Mouse (Mus musculus): ENCODE results near the gene Katnb1. TPM values are rescaled to one million over a fixed set of nuclear protein-coding genes. Genes with fewer than 3 reads are reported as not detected.

Katnb1 gene
- total RNA-seq, 2 experiments from 2014 or later = 6.4 to 7.6 TPM

DNA sequence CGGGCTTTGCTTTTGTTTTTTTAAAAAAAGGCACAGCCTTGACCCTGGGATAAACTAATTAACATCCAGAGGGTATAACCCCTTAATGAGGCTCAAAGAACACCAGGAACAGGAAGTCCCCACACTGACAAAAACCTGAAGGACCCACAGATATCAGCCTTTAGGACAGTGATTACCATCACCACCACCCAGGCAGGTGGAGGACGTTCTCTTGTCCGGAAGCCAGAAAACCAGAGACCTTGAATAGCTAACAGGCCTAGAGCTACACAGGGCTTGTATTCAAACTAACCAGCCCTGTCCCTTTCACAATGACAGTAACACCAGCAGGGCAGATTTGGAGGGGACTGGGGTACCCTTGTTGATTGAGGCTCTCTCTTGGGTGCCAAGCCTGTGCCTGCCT is 55.2 kb downstream of the Katnb1 start:
- no peak for DNase-seq
- no peak for TF ChIP-seq CTCF (IDR thresholded peaks at IDR 0.05)
- no peak overlapping the region for H3K4me3 ChIP-seq
- no peak overlapping the region for H3K27ac ChIP-seq
- intact Hi-C loops (cut with DNase I) = loop anchor here (10.0 kb wide), 1 partner anchor 69 kb away; the partner anchor contains the start of gene Kifc3

GRCm38 (mm10) chr8:95137201-95137600 is 56.2 kb downstream of the Katnb1 start:
- DNase-seq = no peak
- Histone ChIP-seq H3K4me3 (peak overlapping the region; percentile 63), H3K27ac (peak overlapping the region; percentile 92)
- intact Hi-C loops (cut with DNase I) = loop anchor here (10.0 kb wide), 1 partner anchor 68 kb away; the partner anchor contains the start of gene Kifc3
- no peak for TF ChIP-seq CTCF (IDR thresholded peaks at IDR 0.05)

- intact Hi-C loops (cut with DNase I) = loop anchor here (10.0 kb wide), 1 partner anchor 67 kb away; the partner anchor contains the start of gene Kifc3
These were observed 56.7 kb downstream of the Katnb1 start for GRCm38 (mm10) chr8:95137641-95138098.

GRCm38 (mm10) chr8:95138341-95139050 is 57.5 kb downstream of the Katnb1 start:
- peak overlapping the region; percentile 63 for H3K4me3 ChIP-seq
- TF ChIP-seq CTCF (IDR thresholded peaks at IDR 0.05) = no peak
- DNase-seq = peak; percentile 42
- peak overlapping the region; percentile 92 for H3K27ac ChIP-seq
- intact Hi-C loops (cut with DNase I) = loop anchor here (10.0 kb wide), 1 partner anchor 66 kb away; the partner anchor contains the start of gene Kifc3

More at GRCm38 (mm10) chr8:95137641-95138098, 56.7 kb downstream of the Katnb1 start:
- no peak for TF ChIP-seq CTCF (IDR thresholded peaks at IDR 0.05)
- H3K27ac ChIP-seq = peak overlapping the region; percentile 92
- H3K4me3 ChIP-seq = peak overlapping the region; percentile 63
- DNase-seq = peak; percentile 73

DNA sequence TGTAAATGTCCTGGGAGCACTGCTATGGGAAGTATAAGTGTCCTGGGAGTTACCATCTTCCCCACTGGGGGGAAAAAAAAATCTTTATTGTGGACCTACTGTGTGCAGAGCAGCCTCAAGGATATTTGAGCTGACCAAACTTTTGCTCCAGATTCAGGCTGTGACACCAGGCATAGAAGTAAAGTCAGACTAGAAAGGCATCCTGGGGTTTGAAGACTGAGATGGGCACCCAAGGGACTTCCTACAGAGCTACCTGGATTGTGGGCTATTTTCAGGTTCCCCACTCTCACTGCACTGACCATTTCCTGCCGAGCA is 58.0 kb downstream of the Katnb1 start:
- Histone ChIP-seq H3K27ac (peak overlapping the region; percentile 92; the same call in 1 of the 2 replicates), H3K4me3 (no peak overlapping the region)
- no peak for TF ChIP-seq CTCF (IDR thresholded peaks at IDR 0.05)
- no peak for DNase-seq
- intact Hi-C loops (cut with DNase I) = loop anchor here (10.0 kb wide), 1 partner anchor 66 kb away; the partner anchor contains the start of gene Kifc3

GRCm38 (mm10) chr8:95140555-95140954 is 59.6 kb downstream of the Katnb1 start:
- no peak for TF ChIP-seq CTCF (IDR thresholded peaks at IDR 0.05)
- DNase-seq = peak; percentile 33
- intact Hi-C loops (cut with DNase I) = no loop called here
- Histone ChIP-seq H3K27ac (peak overlapping the region; percentile 92), H3K4me3 (peak overlapping the region; percentile 96)

GRCm38 (mm10) chr8:95141026-95141425 is 60.0 kb downstream of the Katnb1 start:
- peak overlapping the region; percentile 96 for H3K4me3 ChIP-seq
- intact Hi-C loops (cut with DNase I) = no loop called here
- peak overlapping the region; percentile 92 for H3K27ac ChIP-seq
- no peak for DNase-seq
- no peak for TF ChIP-seq CTCF (IDR thresholded peaks at IDR 0.05)

DNA sequence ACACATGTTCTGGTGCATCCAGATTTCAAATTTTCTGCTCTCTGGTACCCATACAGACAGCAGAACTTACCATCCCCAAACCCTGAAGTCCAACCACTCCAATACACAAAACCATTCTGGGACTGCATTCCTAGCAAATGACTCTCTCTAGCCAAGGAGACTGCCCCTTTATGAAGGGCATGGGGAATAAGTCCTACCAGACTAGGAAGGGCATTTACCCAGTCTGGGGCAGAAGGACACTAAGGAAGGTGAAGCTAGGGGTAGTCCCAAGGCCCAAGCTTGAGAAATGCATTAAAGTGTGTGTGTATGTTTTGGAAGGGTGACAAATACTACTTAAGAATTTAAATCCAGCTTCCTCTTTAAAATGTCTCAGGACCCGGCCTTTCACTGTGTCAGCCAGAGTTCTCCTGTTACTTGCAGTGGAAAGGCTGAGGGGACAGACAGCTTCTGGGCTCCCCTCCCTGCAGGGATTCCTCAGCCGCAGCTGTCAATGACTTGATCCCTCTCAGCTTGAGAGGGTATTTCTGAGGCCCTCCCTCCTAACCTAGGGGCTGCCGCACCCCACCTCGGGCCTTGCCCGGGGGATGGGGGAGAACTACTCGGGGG is 60.6 kb downstream of the Katnb1 start:
- TF ChIP-seq CTCF (IDR thresholded peaks at IDR 0.05) = no peak
- Histone ChIP-seq H3K27ac (peak overlapping the region; percentile 92), H3K4me3 (peak overlapping the region; percentile 96)
- intact Hi-C loops (cut with DNase I) = no loop called here
- DNase-seq = peak; percentile 59

GRCm38 (mm10) chr8:95142075-95142831 is 61.3 kb downstream of the Katnb1 start:
- intact Hi-C loops (cut with DNase I) = no loop called here

DNA sequence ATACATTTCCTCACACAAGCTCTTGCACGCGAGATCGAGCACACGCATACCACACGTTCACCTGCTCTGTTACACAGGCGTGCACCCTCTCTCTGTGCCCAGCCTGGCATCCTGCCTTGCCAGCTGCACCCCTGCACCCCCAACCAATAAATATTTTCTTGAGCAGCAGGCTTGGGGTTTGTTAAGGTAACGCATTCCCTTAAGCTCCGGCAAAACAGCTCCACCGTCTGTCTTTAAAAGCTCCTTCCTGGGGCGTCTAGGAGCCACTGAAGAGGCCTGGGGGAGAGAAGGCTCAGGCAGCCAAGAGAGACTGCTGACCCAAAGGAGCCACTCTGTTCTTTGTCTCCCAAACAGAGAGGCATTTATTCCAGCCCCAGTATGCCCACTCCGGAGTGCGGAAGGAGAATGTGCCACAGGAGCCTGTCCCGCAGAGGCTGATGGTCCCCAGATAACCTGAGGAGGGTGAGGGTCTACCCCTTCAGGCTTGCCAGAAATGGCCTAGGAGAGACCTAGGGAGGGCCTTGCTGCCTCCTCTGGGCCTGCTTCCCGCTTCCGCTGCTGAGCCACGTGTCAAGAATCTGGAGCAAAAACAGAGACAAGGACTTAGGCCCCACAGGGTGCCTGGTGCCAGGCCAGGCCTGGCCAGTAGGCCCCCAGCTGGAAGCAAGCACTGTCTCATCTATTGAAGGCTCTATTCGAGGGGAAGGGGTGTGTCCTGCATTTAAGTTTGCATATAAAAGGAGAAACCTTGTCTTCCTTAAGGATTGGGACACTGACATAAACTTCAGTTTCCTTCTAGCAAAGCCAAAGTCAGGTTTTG is 62.2 kb downstream of the Katnb1 start:
- H3K27ac ChIP-seq = peak overlapping the region; percentile 92
- H3K4me3 ChIP-seq = peak overlapping the region; percentile 96
- peak; percentile 30 for DNase-seq
- intact Hi-C loops (cut with DNase I) = no loop called here
- no peak for TF ChIP-seq CTCF (IDR thresholded peaks at IDR 0.05)

More at GRCm38 (mm10) chr8:95142075-95142831, 61.3 kb downstream of the Katnb1 start:
- Histone ChIP-seq H3K27ac (peak overlapping the region; percentile 92), H3K4me3 (peak overlapping the region; percentile 96)
- no peak for TF ChIP-seq CTCF (IDR thresholded peaks at IDR 0.05)
- peak; percentile 84 for DNase-seq

DNA sequence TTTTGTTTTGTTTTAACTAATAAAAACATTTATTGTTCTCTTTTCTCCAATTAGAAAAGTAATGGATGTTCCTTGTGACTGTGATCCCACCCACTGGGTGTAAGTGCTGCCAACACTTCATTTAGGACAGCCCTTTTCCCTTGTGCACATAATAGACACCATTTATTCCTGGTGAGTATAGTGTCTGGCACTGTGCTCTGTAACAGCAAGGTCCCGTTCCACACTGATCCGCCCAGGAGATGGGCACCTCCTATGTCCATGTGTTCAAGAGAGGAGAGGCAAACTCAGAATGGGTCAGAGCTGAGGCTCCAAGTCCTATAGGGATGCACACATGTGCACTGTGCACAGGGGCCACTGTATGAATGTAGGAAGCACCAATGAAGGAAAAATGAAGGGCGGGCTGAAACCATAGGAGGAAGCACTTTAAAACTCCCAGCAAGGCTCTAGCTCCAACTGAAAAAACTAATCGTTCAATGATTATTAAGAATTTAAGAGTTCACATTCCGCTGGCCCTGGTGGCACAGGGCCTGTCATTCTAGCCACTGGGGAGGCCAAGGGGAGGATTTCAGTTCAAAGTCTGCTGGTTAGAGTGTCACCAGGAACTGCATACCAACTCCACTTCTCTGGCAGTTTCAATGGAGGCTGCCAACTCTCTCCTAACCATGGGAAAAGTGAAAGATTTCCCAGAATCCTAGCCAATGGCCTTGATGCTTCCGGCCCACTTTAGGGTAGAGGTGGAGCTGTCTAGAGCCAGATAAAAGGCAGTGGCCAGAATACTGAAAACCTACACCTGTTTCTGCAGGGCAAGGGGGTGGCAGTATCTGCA is 63.0 kb downstream of the Katnb1 start:
- intact Hi-C loops (cut with DNase I) = no loop called here
- H3K27ac ChIP-seq = peak overlapping the region; percentile 92

More for the DNA sequence above, 63.0 kb downstream of the Katnb1 start:
- H3K4me3 ChIP-seq = no peak overlapping the region
- DNase-seq = no peak
- no peak for TF ChIP-seq CTCF (IDR thresholded peaks at IDR 0.05)
